Mouse (Mus musculus) cerebellum, adult 2 months (tissue): Measurements from ENCODE around the gene Ak3. TPM values are rescaled to one million over a fixed set of nuclear protein-coding genes. Genes with fewer than 3 reads are reported as not detected.
A peak's percentile ranks its signal among the peaks of the same experiment; 100 is the strongest.

ENCODE experiments used
- DNase-seq, 2 experiments: peaks; one replicate each; pipeline ENCODE4 v3.0.0; 2021
- H3K27ac ChIP-seq: fragments of 200-500 bp; 2 replicates; pipeline ENCODE4 v1.5.1; 2012; ENCODE audit warnings: low read length, control low read depth, inconsistent platforms; ENCODE audit not compliant: insufficient read depth
- H3K27me3 ChIP-seq: fragments of 200-500 bp; 2 replicates; pipeline ENCODE4 v1.6.1; 2012; ENCODE audit warnings: inconsistent platforms, mild to moderate bottlenecking, low read length, moderate library complexity; ENCODE audit not compliant: control insufficient read depth, insufficient read depth
- H3K4me1 ChIP-seq: fragments of 200-500 bp; 2 replicates; pipeline ENCODE4 v1.6.1; 2011; ENCODE audit warnings: low read length; ENCODE audit not compliant: control insufficient read depth, insufficient read depth
- H3K4me3 ChIP-seq: fragments of 200-500 bp; replicated peaks from 2 replicates; pipeline ENCODE3; 2011; ENCODE audit warnings: mild to moderate bottlenecking, low read depth, low read length, control low read depth; ENCODE audit not compliant: insufficient read depth
- CTCF ChIP-seq: fragments of 200-500 bp; IDR thresholded peaks from 2 replicates; pipeline ENCODE4 v1.5.1; 2011; ENCODE audit warnings: low read depth, mild to moderate bottlenecking, control low read depth, low read length, moderate library complexity, borderline replicate concordance; ENCODE audit not compliant: insufficient read depth
- POLR2A ChIP-seq: fragments of 200-500 bp; IDR thresholded peaks from 2 replicates; pipeline ENCODE4 v1.6.1; 2011; ENCODE audit warnings: low read length, control low read depth, borderline replicate concordance; ENCODE audit not compliant: insufficient read depth
- WGBS: fragments of 180-500 bp; shearing (Covaris S2); methylation state at CpG from one replicate; pipeline ENCODE4 v1.1.7; 2018; 5-methylcytosine and 5-hydroxymethylcytosine counted together
- polyA plus RNA-seq: library from polyadenylated mRNA; depleted of rRNA; stranded (reverse); fragments of >200 nt; gene quantifications from 2 replicates; pipeline ENCODE4 v1.2.3, GENCODE M21; 2012

Gene Ak3
- polyA plus RNA-seq, 1 experiment = 64.7 TPM

- 78% methylated on average over 7 of the region's 7 CpGs for WGBS
- Histone ChIP-seq H3K27ac (no peak overlapping the region), H3K4me1 (no peaks in the 10 kb centered on the region), H3K4me3 (no peak overlapping the region), H3K27me3 (no peaks in the 10 kb centered on the region)
- TF ChIP-seq POLR2A (no peak), CTCF (no peak)
- no peak for DNase-seq
Observed at GRCm38 (mm10) chr19:29021754-29022345, 25.9 kb downstream of the Ak3 start.

- TF ChIP-seq POLR2A = no peak
- 0 out of 2 replicates have a peak, but pooled peaks have one; percentile 21 for TF ChIP-seq CTCF
- Histone ChIP-seq H3K4me3 (no peak overlapping the region), H3K27me3 (no peaks in the 10 kb centered on the region), H3K27ac (no peak overlapping the region), H3K4me1 (no peaks in the 10 kb centered on the region)
- 91% methylated on average over 3 of the region's 3 CpGs for WGBS
- DNase-seq = no peak
Observed at GRCm38 (mm10) chr19:29019647-29020046, 28.1 kb downstream of the Ak3 start.

GRCm38 (mm10) chr19:29016786-29017185 lies 31.0 kb downstream of the Ak3 start:
- WGBS = 89% methylated on average over 5 of the region's 5 CpGs
- DNase-seq = no peak
- Histone ChIP-seq H3K27ac (no peak overlapping the region), H3K4me1 (no peaks in the 10 kb centered on the region), H3K27me3 (no peaks in the 10 kb centered on the region), H3K4me3 (no peak overlapping the region)
- TF ChIP-seq POLR2A (no peak), CTCF (no peak)

GRCm38 (mm10) chr19:29016204-29016765 lies 31.5 kb downstream of the Ak3 start:
- Histone ChIP-seq H3K4me3 (no peak overlapping the region), H3K4me1 (no peaks in the 10 kb centered on the region), H3K27me3 (no peaks in the 10 kb centered on the region), H3K27ac (no peak overlapping the region)
- TF ChIP-seq CTCF (no peak), POLR2A (no peak)
- DNase-seq = no peak
- WGBS = 70% methylated on average over 5 of the region's 5 CpGs

GRCm38 (mm10) chr19:29015410-29016203 lies 32.2 kb downstream of the Ak3 start:
- no peak for TF ChIP-seq CTCF
- no peak for TF ChIP-seq POLR2A
- no peaks in the 10 kb centered on the region for H3K4me1 ChIP-seq
- H3K4me3 ChIP-seq = no peak overlapping the region
- DNase-seq = no peak
- WGBS = 80% methylated on average over 8 of the region's 8 CpGs
- H3K27me3 ChIP-seq = no peaks in the 10 kb centered on the region
- H3K27ac ChIP-seq = no peak overlapping the region

GRCm38 (mm10) chr19:29014466-29015055 lies 33.2 kb downstream of the Ak3 start:
- 78% methylated on average over 5 of the region's 5 CpGs for WGBS
- Histone ChIP-seq H3K27me3 (no peaks in the 10 kb centered on the region), H3K27ac (no peak overlapping the region), H3K4me3 (no peak overlapping the region), H3K4me1 (no peaks in the 10 kb centered on the region)
- no peak for TF ChIP-seq CTCF
- no peak for TF ChIP-seq POLR2A
- DNase-seq = no peak

GRCm38 (mm10) chr19:29011355-29011990 lies 36.3 kb downstream of the Ak3 start:
- no peak overlapping the region for H3K4me3 ChIP-seq
- H3K27me3 ChIP-seq = no peaks in the 10 kb centered on the region
- no peaks in the 10 kb centered on the region for H3K4me1 ChIP-seq
- WGBS = 73% methylated on average over 12 of the region's 12 CpGs
- no peak for DNase-seq
- no peak overlapping the region for H3K27ac ChIP-seq
- TF ChIP-seq POLR2A (no peak), CTCF (no peak)
